Mouse (Mus musculus) embryo, embryonic 10.5 days (tissue): ENCODE data around the gene Miga2.

ENCODE experiments used
- DNase-seq: peaks from one replicate; pipeline ENCODE4 v3.0.0-alpha.2; 2015; ENCODE audit warnings: low spot score

Miga2 gene

DNA sequence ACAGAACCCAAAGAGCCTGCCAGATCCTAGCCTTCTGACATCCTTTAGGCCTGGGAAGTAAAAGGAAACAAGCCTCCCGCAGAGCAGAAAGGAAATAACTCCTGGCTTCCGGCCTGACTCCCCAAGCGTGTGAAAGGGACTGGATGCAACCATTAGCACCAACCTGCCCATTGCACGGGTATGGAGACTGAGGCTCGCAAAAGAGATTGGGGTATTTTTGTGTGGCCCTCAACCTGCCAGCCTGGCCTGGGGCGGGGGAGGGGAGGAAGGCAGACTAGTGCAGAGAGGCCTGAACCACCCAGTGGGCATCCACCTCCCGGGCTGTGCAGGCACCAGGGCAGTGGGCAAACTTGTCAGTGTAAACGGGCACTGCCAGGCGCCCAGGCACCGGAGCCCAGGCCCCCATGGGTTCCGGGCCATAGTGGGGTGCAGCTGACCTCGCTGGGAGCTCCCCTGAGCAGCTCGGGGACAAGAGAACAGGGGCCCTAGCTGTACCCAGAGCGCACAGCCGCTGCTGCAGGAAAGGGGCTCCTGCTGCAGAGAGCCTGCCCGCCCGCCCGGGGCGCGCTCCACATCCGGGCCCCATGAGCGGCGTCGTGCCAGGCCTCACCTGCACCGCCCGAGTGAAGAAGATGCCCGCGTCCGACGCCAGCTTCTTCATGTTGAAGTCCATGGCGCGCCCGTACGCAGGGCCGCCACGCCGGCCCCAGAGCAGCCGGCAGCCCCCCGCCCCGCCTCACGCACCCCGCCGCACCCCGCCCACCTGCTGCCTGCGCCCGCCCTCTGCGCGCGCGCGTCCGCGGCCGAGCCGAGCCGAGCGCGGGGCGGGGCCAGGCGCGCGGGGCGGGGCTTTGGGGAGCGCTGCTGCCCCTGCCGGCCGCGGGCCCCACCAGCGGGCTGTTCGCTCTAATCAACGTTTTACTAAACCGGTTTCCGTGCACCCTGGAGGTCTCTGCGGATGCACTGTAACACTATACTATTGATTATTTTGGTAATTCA lies 5.2 kb upstream of the Miga2 start, which contains the start of gene Sh3glb2:
Sh3glb2 (minus strand) TSS at position 805 of the 999 bp plus-strand sequence.
- peak; percentile 91 for DNase-seq

DNA sequence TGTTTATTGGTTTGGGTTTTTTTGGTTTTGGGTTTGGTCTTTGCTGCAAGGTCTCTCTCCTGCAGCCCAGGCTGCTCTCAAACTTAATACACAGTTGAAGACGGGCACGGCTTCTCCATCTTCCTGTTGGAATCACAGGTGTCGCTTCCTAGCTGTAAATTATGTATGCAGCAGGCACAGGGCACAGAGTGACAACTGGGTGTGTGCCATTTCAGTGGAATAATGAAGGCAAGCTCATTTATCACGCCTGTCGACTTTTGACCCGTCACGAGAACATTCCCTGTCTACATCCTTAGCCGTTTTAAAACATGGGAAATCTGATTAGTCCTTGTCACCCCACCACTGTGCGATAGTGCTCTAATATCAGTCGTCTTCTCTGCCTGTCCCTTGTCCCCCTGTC lies 3.4 kb upstream of the Miga2 start:
- no peak for DNase-seq

DNA sequence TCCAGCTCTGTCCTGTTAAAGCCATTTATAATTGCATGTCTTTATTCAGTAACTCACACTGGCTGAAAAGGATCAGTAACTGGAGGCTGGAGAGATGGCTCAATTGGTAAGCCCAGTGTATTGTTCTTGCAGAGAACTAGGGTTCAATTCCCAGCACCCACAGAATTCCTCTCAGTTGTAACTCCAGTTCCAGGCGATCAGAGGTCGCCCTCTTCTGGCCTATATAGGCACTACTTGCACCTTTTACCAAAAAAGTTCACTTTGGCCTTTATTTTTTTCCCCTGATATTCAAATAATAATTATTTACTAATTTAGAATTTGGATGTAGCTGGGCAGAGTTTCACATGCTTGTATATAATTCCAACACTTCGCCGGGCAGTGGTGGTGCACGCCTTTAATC lies 1.2 kb upstream of the Miga2 start:
- peak; percentile 22 for DNase-seq

DNA sequence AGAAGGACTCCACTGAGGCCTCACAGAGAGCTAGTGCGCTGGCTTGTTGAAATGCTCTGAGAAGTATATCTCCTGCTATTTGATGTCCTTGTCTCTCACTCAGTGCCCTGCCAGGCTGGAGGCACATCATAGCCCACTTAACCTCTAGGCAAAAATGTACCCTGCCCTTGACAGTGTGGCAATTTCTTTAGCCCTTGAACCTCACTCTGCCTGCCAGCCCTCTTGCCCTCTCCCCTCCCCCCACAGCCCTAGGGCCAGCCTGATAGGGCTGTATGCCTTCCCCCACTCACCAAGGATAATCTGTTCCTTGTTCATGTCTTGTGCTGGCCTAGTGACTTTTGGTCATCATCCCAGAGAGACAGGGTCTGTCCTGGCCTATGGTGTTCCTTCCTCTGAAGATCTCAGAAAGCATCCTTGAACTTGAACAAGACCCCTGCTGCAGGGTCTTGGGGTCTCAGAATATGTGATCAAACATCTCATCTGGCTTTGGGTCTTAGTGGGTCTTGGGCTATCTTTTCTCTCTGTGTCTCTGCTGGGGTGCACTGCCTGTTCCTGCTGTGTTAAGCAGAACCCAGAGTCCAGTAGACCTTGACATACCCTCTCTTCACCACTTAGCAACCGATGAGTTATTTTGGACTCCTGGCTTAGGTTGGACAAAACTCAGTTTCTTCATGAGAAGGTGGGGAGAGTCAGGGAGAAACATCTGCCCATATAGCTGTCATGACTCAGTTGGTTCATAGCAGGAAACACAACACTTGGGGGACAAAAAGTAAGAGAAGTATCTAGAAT lies 1.4 kb downstream of the Miga2 start:
- DNase-seq: no peak

DNA sequence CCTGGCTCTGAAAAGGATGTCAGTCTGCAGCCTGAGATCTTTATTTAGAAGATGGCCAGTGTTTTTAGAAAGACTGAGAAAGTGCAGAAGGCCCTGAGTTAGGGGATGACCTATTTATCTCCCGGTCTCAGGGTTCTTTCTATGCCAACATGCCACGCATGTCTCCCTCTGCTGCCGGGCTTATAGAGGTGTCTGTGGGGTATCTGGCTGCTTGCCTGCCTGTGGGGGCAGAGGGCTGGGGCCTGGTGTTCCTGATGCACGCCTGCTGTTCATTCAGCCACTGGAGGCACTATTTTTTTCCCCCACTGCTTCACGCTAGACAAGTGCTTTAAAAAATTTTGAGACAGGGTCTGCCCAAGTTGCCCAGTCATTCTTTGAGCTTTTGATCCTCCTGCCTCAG lies 2.2 kb downstream of the Miga2 start:
- no peak for DNase-seq

DNA sequence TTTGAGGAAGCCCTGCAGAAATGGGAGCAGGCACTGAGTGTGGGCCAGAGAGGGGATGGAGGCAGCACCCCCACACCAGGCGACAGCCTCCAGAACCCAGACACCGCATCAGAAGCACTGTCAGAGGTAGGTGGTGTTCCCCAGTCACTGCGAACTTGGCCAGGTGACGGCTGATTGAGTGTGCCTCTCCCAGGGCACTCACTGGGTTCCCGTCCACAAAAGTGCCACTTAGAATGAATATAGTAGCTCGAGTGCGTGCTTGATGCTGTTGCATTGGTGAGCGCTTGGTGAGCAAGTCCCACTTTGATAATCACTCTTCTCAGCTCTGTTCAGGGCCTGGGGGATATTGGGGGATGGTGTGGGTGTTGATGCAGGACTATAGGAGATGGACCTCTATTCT lies 7.5 kb downstream of the Miga2 start:
- no peak for DNase-seq

DNA sequence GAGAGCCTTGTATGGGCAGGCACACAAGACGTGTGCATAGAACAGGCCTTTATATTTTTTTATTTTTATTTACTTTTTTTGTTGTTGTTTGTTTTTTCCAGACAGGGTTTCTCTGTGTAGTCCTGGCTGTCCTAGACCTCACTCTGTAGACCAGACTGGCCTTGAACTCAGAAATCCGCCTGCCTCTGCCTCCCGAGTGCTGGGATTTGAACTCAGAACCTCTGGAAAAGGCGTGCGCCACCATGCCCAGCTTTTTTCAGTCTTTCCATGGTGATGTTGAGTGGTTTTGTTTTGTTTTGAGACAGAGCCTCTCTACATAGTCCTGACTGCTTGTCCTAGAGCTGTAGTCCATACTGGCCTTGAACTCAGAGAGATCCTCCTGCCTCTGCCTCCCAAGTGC lies 8.7 kb downstream of the Miga2 start:
- no peak for DNase-seq

DNA sequence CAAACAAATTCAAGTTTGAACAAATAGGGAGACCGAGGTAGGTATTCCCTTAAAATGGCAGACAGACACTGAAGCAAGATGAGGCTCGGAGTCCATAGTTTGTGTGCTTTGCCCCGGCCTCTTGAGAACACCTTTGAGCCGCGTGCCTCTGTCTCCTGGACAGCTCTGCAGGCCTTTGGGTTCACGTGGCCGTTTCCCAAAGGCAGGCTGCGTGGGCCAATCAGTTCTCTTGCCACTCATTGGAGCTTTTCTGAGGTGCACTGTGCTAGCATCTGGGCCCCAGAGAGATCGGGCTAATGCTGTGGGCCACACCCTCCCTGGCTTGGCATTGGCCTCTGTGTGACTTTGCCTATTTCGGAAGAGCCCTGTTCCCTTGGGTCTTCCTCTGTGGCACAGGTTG lies 11.9 kb downstream of the Miga2 start:
- no peak for DNase-seq

DNA sequence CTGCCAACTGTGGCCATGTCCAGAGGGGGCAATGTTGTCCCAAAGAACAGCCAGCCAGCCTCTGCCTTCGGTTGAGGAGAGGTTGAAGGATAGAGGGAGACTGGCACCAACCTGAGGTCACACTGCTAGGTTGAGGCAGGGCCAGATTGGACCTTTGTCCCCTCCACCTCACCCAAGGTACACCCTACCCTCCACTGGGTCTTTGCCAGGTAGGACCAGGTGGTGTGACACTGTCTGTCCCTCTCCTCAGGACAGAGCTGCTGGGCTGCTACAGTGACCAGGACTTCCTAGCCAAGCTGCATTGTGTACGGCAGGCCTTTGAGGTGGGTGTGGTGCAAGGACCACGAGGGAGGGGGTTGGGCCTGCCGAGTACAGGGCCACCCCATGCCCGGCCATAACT lies 13.7 kb downstream of the Miga2 start:
- no peak for DNase-seq

DNA sequence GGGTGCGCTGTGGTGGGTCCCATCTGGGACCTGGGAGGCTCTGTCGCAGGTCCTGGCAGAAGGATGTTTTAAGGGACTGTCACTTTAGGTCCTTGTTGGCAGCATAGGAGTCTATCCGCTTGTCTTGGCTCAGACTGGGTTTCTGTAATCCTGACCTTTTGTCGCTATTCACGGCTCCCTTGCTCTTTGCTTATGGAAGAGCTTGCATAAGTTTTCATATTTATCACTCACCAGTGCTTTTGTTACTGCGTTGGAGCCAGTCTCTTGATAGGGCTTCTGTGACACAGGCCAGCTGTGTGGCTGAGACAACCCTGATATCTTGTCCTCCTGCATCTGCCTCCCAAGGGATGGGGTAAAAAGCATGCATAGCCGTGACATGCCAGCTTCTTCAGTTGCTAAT lies 15.3 kb downstream of the Miga2 start:
- DNase-seq: no peak

DNA sequence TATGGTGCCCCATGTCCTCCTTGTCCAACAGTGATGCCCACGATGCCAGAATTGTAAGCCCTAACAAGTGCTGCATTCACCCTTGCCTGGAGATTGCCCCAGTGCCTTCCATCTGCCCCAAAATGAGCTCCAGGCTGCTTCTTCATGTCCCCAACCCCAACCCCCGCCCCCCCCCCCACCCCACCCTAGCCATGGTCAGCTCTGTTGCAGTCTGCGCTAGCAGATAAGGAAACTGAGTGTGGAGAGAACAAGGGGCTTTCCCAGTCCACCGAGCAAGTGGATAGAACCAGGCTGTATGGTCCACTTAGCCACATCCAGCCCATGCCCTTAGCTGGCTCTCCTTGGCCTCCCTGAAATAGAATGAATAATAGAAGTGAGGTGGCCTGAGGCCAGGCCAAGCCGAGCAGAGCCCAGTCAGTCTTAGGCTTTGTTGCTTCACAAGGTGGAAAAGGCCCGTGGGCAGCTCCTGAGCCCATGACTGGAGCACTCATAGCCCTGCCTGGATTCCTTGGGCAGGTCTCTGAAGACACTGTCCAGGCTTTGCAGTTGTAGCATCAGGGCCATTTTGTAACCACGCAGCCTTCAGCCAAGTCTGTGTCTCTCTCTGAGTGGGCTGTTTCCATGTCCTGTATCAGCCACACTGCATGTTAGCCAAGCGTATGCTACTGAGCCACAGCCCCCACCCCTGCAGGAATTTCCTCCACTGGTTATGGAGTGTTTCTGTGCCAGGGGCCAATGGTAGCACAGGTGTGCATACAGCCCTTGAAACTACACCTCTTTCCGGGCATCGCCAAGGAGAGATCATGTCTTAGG lies 16.7 kb downstream of the Miga2 start:
- DNase-seq: no peak

DNA sequence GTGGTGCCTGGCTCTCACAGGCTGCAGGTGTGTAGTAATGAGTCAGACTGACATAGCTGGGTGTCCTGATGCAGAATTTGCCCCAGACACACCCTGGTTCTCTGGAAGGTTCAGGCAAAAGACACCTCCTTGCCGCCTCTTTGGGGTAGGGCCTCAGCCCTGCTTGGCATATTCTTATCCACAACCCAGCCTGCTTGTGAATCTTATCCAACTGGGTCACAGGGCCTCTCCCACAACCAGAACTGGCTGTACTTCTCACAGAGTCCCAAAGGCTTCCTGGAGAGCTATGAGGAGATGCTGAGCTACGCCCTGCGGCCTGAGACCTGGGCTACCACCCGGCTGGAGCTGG lies 17.3 kb downstream of the Miga2 start:
- DNase-seq: no peak

DNA sequence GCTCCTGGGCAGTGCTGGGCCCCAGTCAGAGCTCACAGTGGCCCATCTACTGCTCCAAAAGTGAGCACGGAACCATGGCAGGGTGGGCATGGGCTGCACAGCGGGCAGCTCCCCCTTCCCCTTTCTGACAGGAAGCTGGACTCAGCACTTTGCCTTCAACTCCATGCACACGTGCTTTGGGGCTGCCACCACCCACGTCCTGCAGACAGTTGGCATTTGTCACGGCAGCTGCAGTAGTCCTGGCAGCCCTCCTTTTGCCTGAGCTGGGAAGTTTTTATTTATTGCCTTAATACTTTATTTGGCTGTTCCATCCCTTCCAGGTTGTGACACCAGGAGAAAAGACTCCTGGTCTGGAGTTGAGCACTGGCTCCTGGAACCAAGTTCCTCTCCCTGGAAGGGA lies 20.8 kb downstream of the Miga2 start:
- no peak for DNase-seq

DNA sequence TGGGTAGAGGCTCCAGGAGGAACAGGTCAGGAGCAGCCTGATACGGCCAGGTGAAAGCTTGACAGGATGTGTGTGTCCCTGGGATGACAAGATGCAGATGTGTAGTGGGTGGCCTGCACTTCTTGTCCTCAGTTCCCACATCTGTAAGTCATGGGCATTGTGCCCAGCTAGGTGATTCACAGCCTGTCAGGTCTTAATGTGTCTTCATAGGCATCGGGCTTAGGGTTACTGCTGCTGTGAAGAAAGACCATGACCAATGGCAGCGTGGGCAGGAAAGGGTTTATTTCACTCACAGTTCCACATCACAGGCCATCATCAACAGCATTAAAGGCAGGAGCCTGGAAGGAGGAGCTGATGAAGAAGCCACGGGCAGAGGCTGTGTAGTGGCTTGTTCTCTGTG lies 21.6 kb downstream of the Miga2 start:
- DNase-seq: no peak

DNA sequence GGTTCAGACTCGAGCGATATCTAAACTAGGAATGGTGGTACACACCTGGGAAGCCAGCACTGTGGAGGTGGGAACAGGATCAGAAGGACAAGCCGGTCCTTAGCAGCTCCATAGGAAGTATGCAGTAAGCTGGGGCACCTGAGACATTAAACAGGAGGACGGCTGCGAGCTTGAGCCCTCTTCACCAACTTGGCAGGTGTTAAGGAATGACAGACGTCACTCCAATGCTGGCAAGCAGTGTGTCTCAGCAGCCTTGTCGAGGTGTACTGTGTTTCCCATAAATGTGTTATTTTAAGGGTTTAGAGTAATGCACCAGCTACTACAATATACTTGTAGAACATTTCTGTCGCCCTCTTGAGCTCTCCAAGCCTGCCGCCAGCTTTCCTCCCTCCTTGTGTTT lies 22.9 kb downstream of the Miga2 start:
- DNase-seq: no peak

DNA sequence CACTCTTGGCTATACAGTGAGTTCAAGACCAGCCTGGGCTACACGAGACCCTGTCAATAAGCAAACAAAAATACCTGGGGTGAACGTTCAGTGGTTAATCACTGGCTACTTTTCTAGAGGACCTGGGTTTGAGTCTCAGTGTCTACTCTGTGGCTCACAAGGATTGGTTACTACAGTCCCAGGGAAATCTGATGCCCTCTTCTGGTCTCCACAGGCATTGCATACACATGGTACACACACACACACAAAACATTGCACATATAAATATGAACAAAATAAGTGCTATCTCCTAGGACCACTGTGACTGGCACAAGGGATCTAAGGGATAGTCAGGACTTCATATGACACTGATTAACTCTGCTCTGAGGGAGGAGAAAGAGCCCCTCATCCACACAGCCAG lies 25.0 kb downstream of the Miga2 start:
- DNase-seq: no peak

DNA sequence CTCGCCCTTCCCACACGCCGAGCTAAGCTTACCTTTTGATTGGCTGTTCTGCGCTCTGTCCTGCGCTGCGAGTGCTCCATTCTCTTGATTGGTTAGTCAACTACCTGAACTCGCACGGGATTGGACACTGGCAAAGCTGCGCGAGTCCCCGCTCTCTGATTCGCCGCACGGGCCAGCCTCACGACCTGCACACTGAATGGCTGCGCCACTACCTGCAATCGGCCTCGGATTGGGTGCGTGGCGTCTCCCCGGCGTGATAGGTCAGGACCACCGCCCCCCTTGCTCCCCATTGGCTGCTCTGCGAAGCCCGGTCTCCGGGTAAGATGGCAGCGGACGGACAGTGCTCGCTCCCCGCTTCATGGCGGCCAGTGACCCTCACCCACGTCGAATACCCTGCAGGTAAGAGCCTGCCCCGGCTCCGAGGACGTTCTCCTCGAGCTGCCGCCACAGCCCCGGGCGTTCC lies 28.1 kb downstream of the Miga2 start, which contains the start of gene Dolpp1:
Dolpp1 (plus strand) TSS at position 141 of the 463 bp plus-strand sequence.
- DNase-seq: peak; percentile 98

DNA sequence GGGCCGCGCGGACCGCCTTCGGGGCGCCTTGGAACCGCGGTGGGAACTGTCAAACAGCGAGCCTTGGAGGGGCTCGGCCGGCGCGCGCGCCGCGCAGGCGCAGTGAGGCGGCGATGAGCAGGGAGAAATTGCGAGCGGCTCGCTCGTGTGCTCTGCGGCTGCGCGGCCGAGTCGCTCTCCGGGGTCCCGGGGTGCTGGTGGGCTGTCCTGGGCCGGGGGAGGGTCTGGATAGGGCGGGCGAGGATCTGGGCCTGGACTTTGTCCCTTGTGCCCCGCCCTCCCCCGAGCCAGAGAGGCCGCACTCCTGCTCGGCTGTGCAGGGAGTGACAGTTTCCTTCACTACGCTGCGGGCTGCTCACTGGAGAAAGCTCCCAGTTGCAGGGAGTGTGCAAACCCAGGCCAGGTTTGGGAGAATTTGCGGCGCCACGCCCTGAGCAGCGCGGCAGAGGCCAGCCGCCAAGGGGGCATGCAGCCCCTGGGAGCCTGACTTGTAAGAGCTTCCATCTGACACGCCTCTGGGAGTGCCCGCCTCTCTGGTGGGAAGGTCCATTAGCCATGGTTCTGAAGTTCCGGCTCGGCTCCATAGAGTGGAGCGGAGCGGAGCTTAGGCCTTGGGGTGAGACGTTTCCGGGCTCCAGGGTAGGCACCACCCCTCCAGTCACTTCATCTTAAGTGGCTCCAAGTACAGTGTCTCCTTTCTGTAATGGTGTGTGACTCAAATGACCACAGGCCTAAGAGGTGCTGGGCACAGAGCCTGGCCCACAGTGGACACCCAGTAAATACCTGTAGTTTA lies 28.7 kb downstream of the Miga2 start:
- peak; percentile 88 for DNase-seq

DNA sequence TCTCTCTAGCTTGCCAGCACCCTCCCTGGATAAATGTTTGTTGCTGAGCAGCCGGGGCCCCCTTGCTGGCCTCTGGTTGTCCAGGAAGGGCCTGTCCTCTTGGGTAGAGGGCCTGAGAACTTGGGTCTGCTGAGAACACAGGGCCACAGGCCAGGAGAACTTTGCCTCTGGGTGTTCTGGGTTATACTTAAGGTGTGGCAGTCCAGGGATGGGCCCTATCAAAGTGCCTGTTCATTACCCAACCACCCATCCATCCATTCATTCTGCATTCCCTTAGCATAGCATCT lies 29.3 kb downstream of the Miga2 start:
- no peak for DNase-seq

DNA sequence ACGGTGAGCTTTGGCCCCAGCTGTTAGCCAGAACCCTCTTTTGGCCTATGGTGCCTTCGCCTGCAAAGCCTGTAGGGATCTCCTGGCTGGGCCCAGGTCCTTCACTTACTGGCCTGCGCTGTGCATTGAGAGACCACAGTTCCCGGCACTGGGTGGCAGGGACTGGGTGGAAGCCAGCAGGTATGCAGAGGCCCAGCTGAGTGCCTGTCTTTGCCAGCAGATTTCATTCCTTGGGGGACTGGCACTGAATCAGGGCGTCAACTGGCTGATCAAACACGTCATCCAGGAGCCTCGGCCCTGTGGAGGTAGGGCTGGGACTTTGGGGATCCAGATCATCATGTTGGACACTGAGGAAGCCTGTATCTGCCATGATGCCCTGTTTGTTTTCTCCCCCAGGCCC lies 31.7 kb downstream of the Miga2 start:
- DNase-seq: no peak

DNA sequence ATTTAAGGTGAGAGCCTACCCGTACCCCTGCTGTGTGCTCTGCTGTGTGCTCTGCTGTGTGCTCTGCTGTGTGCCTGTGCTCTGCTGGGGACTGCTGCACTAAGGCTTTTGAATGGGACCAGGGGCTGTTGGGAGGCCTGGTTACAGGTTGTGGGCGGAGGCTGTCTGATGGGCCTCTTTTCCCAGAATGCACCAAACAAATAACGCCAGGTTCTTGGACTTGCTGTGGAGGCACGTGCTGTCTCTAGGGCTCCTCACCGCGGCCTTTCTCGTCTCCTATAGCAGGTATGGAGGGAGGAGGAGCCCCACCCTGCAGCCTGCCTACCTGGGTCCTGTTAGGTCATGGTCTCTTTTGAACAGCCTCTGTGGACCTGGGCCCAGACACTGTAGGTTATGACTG lies 32.2 kb downstream of the Miga2 start:
- DNase-seq: no peak
